Mouse (Mus musculus) heart, postnatal 0 days (tissue): ENCODE results near the gene A930002H24Rik. TPM values are rescaled to one million over a fixed set of nuclear protein-coding genes. Genes with fewer than 3 reads are reported as not detected.
A peak's percentile ranks its signal among the peaks of the same experiment; 100 is the strongest.

Source experiments
- ATAC-seq: fragments of 200-750 bp; cut with Nextera tagmentation; 2 replicates; pipeline ENCODE4 v1.8.0; 2017; ENCODE audit warnings: low read depth, moderate number of reproducible peaks, moderate library complexity; ENCODE audit not compliant: insufficient read depth
- DNase-seq: peaks from one replicate; pipeline ENCODE4 v3.0.0-alpha.2; 2016; ENCODE audit warnings: low spot score
- H3K27ac ChIP-seq: fragments of 300-500 bp; sonication (generic); 2 replicates; pipeline ENCODE4 v1.5.1; 2014; ENCODE audit warnings: low read depth, mild to moderate bottlenecking
- H3K27me3 ChIP-seq: fragments of 300-500 bp; sonication (generic); 2 replicates; pipeline ENCODE4 v1.6.1; 2014; ENCODE audit warnings: low read length, mixed read lengths; ENCODE audit not compliant: control insufficient read depth, insufficient read depth
- H3K36me3 ChIP-seq: fragments of 300-500 bp; sonication (generic); replicated peaks from 2 replicates; pipeline ENCODE4 v1.6.1; 2014; ENCODE audit warnings: low read length, mixed read lengths; ENCODE audit not compliant: control insufficient read depth, insufficient read depth
- H3K4me1 ChIP-seq: fragments of 300-500 bp; sonication (generic); 2 replicates; pipeline ENCODE4 v1.6.1; 2014; ENCODE audit warnings: antibody characterized with exemption; ENCODE audit not compliant: control insufficient read depth, insufficient read depth
- H3K4me2 ChIP-seq: fragments of 300-500 bp; sonication (generic); 2 replicates; pipeline ENCODE4 v1.6.1; 2014; ENCODE audit warnings: low read depth, mild to moderate bottlenecking, low read length, moderate library complexity
- H3K4me3 ChIP-seq: fragments of 300-500 bp; sonication (generic); 2 replicates; pipeline ENCODE4 v1.5.1; 2014; ENCODE audit warnings: low read depth, low read length
- H3K9ac ChIP-seq: fragments of 300-500 bp; sonication (generic); replicated peaks from 2 replicates; pipeline ENCODE4 v1.6.1; 2014; ENCODE audit warnings: low read depth, low read length, mixed read lengths
- H3K9me3 ChIP-seq: fragments of 300-500 bp; sonication (generic); replicated peaks from 2 replicates; pipeline ENCODE4 v1.6.1; 2016; ENCODE audit warnings: low read length; ENCODE audit not compliant: control insufficient read depth
- CTCF ChIP-seq: IDR thresholded peaks from 2 replicates; pipeline ENCODE4 v1.5.1; 2016; ENCODE audit warnings: antibody characterized with exemption, control low read depth, low read depth
- EP300 ChIP-seq: IDR thresholded peaks from 2 replicates; pipeline ENCODE4 v1.6.1; 2016; ENCODE audit warnings: antibody characterized with exemption, low read depth
- WGBS: fragments of 180-500 bp; shearing (Covaris S2); extraction: QIAGEN DNeasy Blood & Tissue Kit; methylation state at CpG from one replicate; pipeline ENCODE4 v1.1.7; 2014; 5-methylcytosine and 5-hydroxymethylcytosine counted together
- polyA plus RNA-seq: library from polyadenylated mRNA; unstranded; fragments of >200 nt; fragmentation: Nextera tagmentation; extraction: Ambion mirVana; gene quantifications from 2 replicates; pipeline ENCODE4 v1.2.1, GENCODE M21; 2015
- total RNA-seq: library from RNA; depleted of rRNA; stranded (reverse); fragments of >200 nt; gene quantifications from 2 replicates; pipeline ENCODE4 v1.2.3, GENCODE M21; 2014; ENCODE audit warnings: low replicate concordance; rRNA removed

A930002H24Rik gene
- total RNA-seq: 13.4 and 21.1 TPM in 2 replicates
- polyA plus RNA-seq: 2.9 and 3.1 TPM in 2 replicates

DNA sequence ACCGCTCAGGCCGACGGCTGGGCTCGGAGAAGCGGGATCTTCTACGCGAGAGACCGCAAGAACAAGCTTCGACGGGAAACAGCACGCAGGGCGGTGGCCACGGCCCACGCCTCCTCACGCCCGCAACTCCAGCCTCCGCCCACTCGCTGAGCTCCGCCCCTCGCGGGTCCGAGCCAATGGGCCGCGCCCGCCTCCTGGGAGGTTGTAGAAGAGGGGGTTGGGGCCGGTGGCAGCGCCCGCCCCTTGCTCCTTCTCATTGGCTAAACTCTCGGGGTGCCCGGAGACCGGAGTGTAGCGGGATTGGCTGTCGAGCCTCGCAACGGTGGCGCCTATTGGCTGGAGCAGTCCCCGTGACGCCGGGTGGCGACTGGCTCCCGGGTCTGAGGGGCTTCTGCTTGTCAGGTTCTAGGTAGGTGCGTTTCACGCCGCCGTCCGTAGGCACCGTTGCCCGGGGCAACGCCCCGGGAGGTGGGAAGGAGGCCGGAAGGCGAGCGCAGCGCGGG is at the start of gene A930002H24Rik:
Gene A930002H24Rik, minus strand, starts transcription at position 145 of the 503 bp plus-strand sequence.
- TF ChIP-seq CTCF (no peak), EP300 (0 out of 2 replicates have a peak, but pooled peaks have one; percentile 59)

DNA sequence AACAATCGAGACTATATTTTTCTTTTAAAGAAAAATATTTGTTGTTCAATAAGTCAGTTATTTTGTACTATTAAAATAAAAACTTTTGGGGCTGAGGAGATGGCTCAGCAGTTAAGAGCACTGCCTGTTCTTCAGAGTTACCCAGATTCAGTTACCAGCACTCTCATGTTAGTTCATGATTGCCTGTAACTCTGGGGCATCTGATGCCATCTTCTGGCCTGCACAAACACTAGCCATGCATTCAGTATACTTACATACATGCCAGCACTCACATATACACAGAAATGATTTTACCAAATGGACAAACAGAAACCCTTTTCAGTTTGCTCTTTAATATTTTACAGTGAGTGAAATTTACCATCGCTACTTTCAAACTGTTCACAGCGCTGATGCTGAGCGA is 45.7 kb upstream of the A930002H24Rik start:
- TF ChIP-seq CTCF (no peak), EP300 (no peak)
- ATAC-seq (no peak), DNase-seq (no peak)
- 91% methylated on average over 4 of the region's 4 CpGs for WGBS
- H3K4me3 ChIP-seq: no peak overlapping the region
- peaks cover 14% of the 10 kb centered on the region for H3K36me3 ChIP-seq
- no peaks in the 10 kb centered on the region for H3K27me3 ChIP-seq
- H3K9ac ChIP-seq: no peak overlapping the region
- H3K27ac ChIP-seq: no peak overlapping the region
- no peak overlapping the region for H3K4me2 ChIP-seq
- H3K9me3 ChIP-seq: no peaks in the 10 kb centered on the region; the same call in 1 of the 2 replicates
- no peaks in the 10 kb centered on the region for H3K4me1 ChIP-seq

More for the DNA sequence above, at the start of gene A930002H24Rik:
- H3K4me2 ChIP-seq: peak within 1 kb of the TSS; percentile 76
- peak within 1 kb of the TSS; percentile 92 for H3K4me3 ChIP-seq
- no peaks in the 10 kb centered on the region for H3K36me3 ChIP-seq
- H3K27me3 ChIP-seq: no peaks in the 10 kb centered on the region
- peak within 1 kb of the TSS; percentile 84 for H3K27ac ChIP-seq
- DNase-seq: peak; percentile 99
- peak; percentile 99 for ATAC-seq
- H3K4me1 ChIP-seq: no peaks in the 10 kb centered on the region
- WGBS: 0% methylated on average over 48 of the region's 55 CpGs
- H3K9ac ChIP-seq: peak within 1 kb of the TSS; percentile 89
- H3K9me3 ChIP-seq: no peaks in the 10 kb centered on the region

DNA sequence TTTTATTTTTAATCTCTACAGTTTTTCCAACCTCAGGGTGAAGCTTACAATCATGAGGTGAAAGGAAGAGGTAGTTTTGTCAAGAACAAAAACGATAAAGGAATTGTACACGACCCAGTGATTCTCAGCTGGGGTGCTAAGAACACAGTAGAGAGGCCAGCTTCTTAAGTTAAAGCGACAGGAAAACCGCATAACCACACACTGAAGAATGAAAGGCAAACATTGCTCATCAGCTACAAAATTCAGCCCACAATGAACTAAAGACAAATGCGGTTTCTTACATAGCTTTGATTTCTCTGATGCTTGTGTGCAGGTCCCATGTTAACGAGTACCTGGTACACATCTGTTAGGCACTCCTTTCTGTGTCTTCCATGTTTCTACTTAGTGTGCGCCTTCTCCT is 33.5 kb upstream of the A930002H24Rik start:
- Histone ChIP-seq H3K4me3 (no peak overlapping the region), H3K9me3 (no peaks in the 10 kb centered on the region), H3K36me3 (peaks cover 6% of the 10 kb centered on the region), H3K27ac (no peak overlapping the region), H3K9ac (no peak overlapping the region), H3K4me1 (no peaks in the 10 kb centered on the region), H3K4me2 (no peak overlapping the region), H3K27me3 (no peaks in the 10 kb centered on the region)
- ATAC-seq (no peak), DNase-seq (no peak)
- 81% methylated on average over 7 of the region's 7 CpGs for WGBS
- TF ChIP-seq CTCF (no peak), EP300 (no peak)

DNA sequence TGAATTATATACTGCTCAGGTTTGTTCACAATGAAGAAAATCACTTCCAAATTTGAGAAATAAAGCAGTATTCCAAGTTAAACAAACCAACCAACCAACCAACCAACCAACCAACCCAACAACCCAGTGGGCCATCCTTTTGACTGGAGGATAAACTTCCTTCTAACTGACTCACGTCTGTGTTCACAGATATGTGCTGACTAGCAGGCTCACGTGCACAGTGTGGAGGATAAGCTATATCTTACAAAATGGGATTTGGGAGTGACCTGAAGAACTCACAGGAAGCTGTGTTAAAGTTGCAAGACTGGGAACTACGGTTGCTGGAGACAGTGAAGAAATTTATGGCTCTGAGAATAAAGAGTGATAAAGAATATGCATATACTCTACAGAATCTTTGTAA is 32.2 kb upstream of the A930002H24Rik start:
- TF ChIP-seq EP300: no peak
- TF ChIP-seq CTCF: no peak
- no peak for DNase-seq
- no peak for ATAC-seq
- Histone ChIP-seq H3K27me3 (no peaks in the 10 kb centered on the region), H3K27ac (no peak overlapping the region), H3K36me3 (peaks cover 6% of the 10 kb centered on the region), H3K4me2 (no peak overlapping the region), H3K4me3 (no peak overlapping the region), H3K9ac (no peak overlapping the region), H3K9me3 (no peaks in the 10 kb centered on the region), H3K4me1 (no peaks in the 10 kb centered on the region)
- 48% methylated on average over 3 of the region's 3 CpGs for WGBS

DNA sequence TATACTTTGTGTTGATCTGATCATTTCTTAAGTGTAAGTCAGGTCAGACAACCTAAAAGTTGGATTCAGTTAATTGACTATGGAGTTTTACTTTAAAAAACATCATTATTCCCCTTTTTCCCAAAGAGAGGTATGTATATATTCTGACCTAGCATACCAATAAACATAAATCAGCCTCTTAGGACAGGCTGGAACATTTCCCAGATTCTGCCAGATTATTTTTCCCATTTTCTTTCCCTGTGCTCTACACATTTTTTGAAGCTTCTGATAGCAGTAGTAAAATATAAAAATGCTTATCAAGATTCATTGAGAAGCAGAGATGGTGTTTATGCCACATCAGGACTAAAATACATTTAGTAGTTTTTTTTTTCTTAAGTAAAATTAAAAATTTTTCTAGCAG is 27.0 kb upstream of the A930002H24Rik start:
- Histone ChIP-seq H3K4me1 (no peaks in the 10 kb centered on the region), H3K27me3 (no peaks in the 10 kb centered on the region), H3K9me3 (no peaks in the 10 kb centered on the region), H3K27ac (no peak overlapping the region), H3K4me3 (no peak overlapping the region), H3K4me2 (no peak overlapping the region), H3K36me3 (no peaks in the 10 kb centered on the region), H3K9ac (no peak overlapping the region)
- DNase-seq (no peak), ATAC-seq (no peak)
- TF ChIP-seq EP300 (no peak), CTCF (no peak)

DNA sequence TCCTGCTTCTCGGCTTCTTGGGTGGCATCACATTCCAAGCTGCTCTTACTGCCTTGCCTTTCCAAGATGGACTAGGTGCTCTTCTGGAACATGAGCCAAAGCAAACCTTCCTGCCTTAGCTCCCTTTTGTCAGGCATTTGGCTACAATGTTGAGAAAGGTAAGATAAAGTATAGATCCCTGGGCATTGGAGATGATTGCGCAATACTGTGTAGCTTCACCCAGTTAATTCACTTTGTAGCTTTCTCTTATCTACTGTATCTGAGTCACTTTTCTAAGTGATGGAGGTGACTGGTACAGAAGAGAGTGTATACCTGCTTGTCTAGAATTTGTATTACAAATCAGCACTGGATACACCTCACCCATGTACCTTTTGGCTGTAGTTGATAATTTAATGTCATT is 23.4 kb upstream of the A930002H24Rik start:
- Histone ChIP-seq H3K4me3 (no peak overlapping the region), H3K9ac (no peak overlapping the region), H3K4me2 (no peak overlapping the region), H3K36me3 (no peaks in the 10 kb centered on the region), H3K9me3 (no peaks in the 10 kb centered on the region), H3K4me1 (no peaks in the 10 kb centered on the region), H3K27me3 (no peaks in the 10 kb centered on the region), H3K27ac (no peak overlapping the region)
- 90% methylated on average over 2 of the region's 2 CpGs for WGBS
- TF ChIP-seq EP300 (no peak), CTCF (no peak)
- no peak for ATAC-seq
- no peak for DNase-seq
